Mouse (Mus musculus): ENCODE measurements around the gene Zfp335. TPM values are rescaled to one million over a fixed set of nuclear protein-coding genes. Genes with fewer than 3 reads are reported as not detected.
"Not testable (repeated sequence)": the region's sequence is repeated elsewhere in the genome, so short reads cannot be mapped to it uniquely, and the experiment has no call there.

Zfp335 gene
- total RNA-seq, 1 experiment from 2014 or later, result 7.6 TPM

GRCm38 (mm10) chr2:164874239-164874769 lies 37.3 kb downstream of the Zfp335 start:
- no peak for ATAC-seq (replicated peaks; ENCODE audit: low read depth, poor library complexity, severe bottlenecking)

GRCm38 (mm10) chr2:164873621-164874020 lies 37.9 kb downstream of the Zfp335 start:
- ATAC-seq (replicated peaks; ENCODE audit: low read depth, poor library complexity, severe bottlenecking), result no peak

GRCm38 (mm10) chr2:164871602-164872303 lies 39.8 kb downstream of the Zfp335 start:
- ATAC-seq (replicated peaks; ENCODE audit: low read depth, poor library complexity, severe bottlenecking), result no peak

GRCm38 (mm10) chr2:164868491-164868890 lies 43.1 kb downstream of the Zfp335 start:
- peak; percentile 42; the same call in 1 of the 2 replicates for ATAC-seq (replicated peaks; ENCODE audit: low read depth, poor library complexity, severe bottlenecking)

- no peak for ATAC-seq (replicated peaks; ENCODE audit: low read depth, poor library complexity, severe bottlenecking)
Observed at GRCm38 (mm10) chr2:164867566-164867965, 44.0 kb downstream of the Zfp335 start.

- peak; percentile 64 for ATAC-seq (replicated peaks; ENCODE audit: low read depth, poor library complexity, severe bottlenecking)
Observed at GRCm38 (mm10) chr2:164866741-164867551, 44.6 kb downstream of the Zfp335 start.

- no peak for ATAC-seq (replicated peaks; ENCODE audit: low read depth, poor library complexity, severe bottlenecking)
Observed at GRCm38 (mm10) chr2:164864593-164864992, 47.0 kb downstream of the Zfp335 start.

GRCm38 (mm10) chr2:164863411-164863810 lies 48.1 kb downstream of the Zfp335 start:
- ATAC-seq (replicated peaks; ENCODE audit: low read depth, poor library complexity, severe bottlenecking), result not testable (repeated sequence)

GRCm38 (mm10) chr2:164862179-164862861 lies 49.2 kb downstream of the Zfp335 start:
- ATAC-seq (replicated peaks; ENCODE audit: low read depth, poor library complexity, severe bottlenecking), result peak; percentile 14

- no peak for ATAC-seq (replicated peaks; ENCODE audit: low read depth, poor library complexity, severe bottlenecking)
Observed at GRCm38 (mm10) chr2:164861094-164861493, 50.5 kb downstream of the Zfp335 start.

GRCm38 (mm10) chr2:164859640-164860432 lies 51.7 kb downstream of the Zfp335 start:
- ATAC-seq (replicated peaks; ENCODE audit: low read depth, poor library complexity, severe bottlenecking), result no peak

- ATAC-seq (replicated peaks; ENCODE audit: low read depth, poor library complexity, severe bottlenecking), result no peak
Observed at GRCm38 (mm10) chr2:164859155-164859554, 52.4 kb downstream of the Zfp335 start.

GRCm38 (mm10) chr2:164857842-164858553 lies 53.6 kb downstream of the Zfp335 start:
- no peak for ATAC-seq (replicated peaks; ENCODE audit: low read depth, poor library complexity, severe bottlenecking)

GRCm38 (mm10) chr2:164857101-164857821 lies 54.3 kb downstream of the Zfp335 start, which contains the start of gene Pltp:
Gene Pltp, minus strand, starts transcription at chr2:164857711.
- peak; percentile 78 for ATAC-seq (replicated peaks; ENCODE audit: low read depth, poor library complexity, severe bottlenecking)

- 0 out of 2 replicates have a peak, but pooled peaks have one; percentile 18 for ATAC-seq (replicated peaks; ENCODE audit: low read depth, poor library complexity, severe bottlenecking)
Observed at GRCm38 (mm10) chr2:164856309-164857100, 55.1 kb downstream of the Zfp335 start.

- ATAC-seq (replicated peaks; ENCODE audit: low read depth, poor library complexity, severe bottlenecking), result not testable (repeated sequence)
Observed at GRCm38 (mm10) chr2:164855572-164855971, 56.0 kb downstream of the Zfp335 start.

GRCm38 (mm10) chr2:164850061-164850460 lies 61.5 kb downstream of the Zfp335 start:
- ATAC-seq (replicated peaks; ENCODE audit: low read depth, poor library complexity, severe bottlenecking), result no peak
